Mouse (Mus musculus): ENCODE measurements at regions not wholly inside any gene's neighbourhood (a gene's known extent, or its start where the extent isn't known, plus 50 kb on each side); places are given as distances from the start of the nearest gene placed in this dataset.

- H3ac ChIP-seq (ENCODE audit: control insufficient read depth, insufficient read length, low read depth) = no peak overlapping the region
- TF ChIP-seq FOSL1 (IDR thresholded peaks at IDR 0.05; ENCODE audit: insufficient read depth, low read length, poor library complexity, severe bottlenecking) = no peak
- H3K79me3 ChIP-seq (ENCODE audit: low read depth) = no peaks in the 10 kb centered on the region
- no peaks in the 10 kb centered on the region for H3K36me3 ChIP-seq (ENCODE audit: control insufficient read depth, insufficient read depth)
- H3K4me3 ChIP-seq (ENCODE audit: insufficient read depth, poor library complexity, severe bottlenecking) = no peak overlapping the region
- H3K27me3 ChIP-seq (ENCODE audit: control insufficient read depth, insufficient read depth, insufficient read length) = no peaks in the 10 kb centered on the region
- H3K79me2 ChIP-seq (ENCODE audit: control insufficient read depth, insufficient read depth) = no peaks in the 10 kb centered on the region
Observed at GRCm38 (mm10) chr1:169374686-169375085, 156.6 kb downstream of the Nuf2 start.

GRCm38 (mm10) chr1:169368758-169369157, 162.5 kb downstream of the Nuf2 start:
- TF ChIP-seq MYOG (IDR thresholded peaks at IDR 0.05; ENCODE audit: control insufficient read depth, extremely low read depth, insufficient read length) = no peak
- TF ChIP-seq MAX (IDR thresholded peaks at IDR 0.05) = no peak
- TF ChIP-seq FOSL1 (IDR thresholded peaks at IDR 0.05; ENCODE audit: insufficient read depth, low read length, poor library complexity, severe bottlenecking) = no peak
- TF ChIP-seq MYOD1 (IDR thresholded peaks at IDR 0.05; ENCODE audit: control insufficient read depth, insufficient read length, low read depth) = no peak
- TF ChIP-seq USF1 (IDR thresholded peaks at IDR 0.05; ENCODE audit: low read depth) = no peak
- TF ChIP-seq CTCF (IDR thresholded peaks at IDR 0.05; ENCODE audit: control insufficient read depth, insufficient read depth, insufficient read length) = no peak
- TF ChIP-seq CEBPB (IDR thresholded peaks at IDR 0.05; ENCODE audit: low read depth) = no peak
- Histone ChIP-seq H3K4me3 (ENCODE audit: insufficient read depth, poor library complexity, severe bottlenecking) (no peak overlapping the region), H3K79me3 (ENCODE audit: low read depth) (no peaks in the 10 kb centered on the region), H3K27me3 (ENCODE audit: control insufficient read depth, insufficient read depth, insufficient read length) (no peaks in the 10 kb centered on the region), H3K79me2 (ENCODE audit: control insufficient read depth, insufficient read depth) (no peaks in the 10 kb centered on the region), H3K36me3 (ENCODE audit: control insufficient read depth, insufficient read depth) (no peaks in the 10 kb centered on the region), H3ac (ENCODE audit: control insufficient read depth, insufficient read length, low read depth) (no peak overlapping the region)

- no peaks in the 10 kb centered on the region for H3K27me3 ChIP-seq (ENCODE audit: control insufficient read depth, insufficient read depth, insufficient read length)
- no peak overlapping the region for H3K4me3 ChIP-seq (ENCODE audit: insufficient read depth, poor library complexity, severe bottlenecking)
- H3K79me2 ChIP-seq (ENCODE audit: control insufficient read depth, insufficient read depth) = no peaks in the 10 kb centered on the region
- H3K79me3 ChIP-seq (ENCODE audit: low read depth) = no peaks in the 10 kb centered on the region
- H3ac ChIP-seq (ENCODE audit: control insufficient read depth, insufficient read length, low read depth) = no peak overlapping the region
- no peaks in the 10 kb centered on the region for H3K36me3 ChIP-seq (ENCODE audit: control insufficient read depth, insufficient read depth)
- TF ChIP-seq MYOG (IDR thresholded peaks at IDR 0.05; ENCODE audit: control insufficient read depth, extremely low read depth, insufficient read length) (no peak), MYOD1 (IDR thresholded peaks at IDR 0.05; ENCODE audit: control insufficient read depth, insufficient read length, low read depth) (no peak), USF1 (IDR thresholded peaks at IDR 0.05; ENCODE audit: low read depth) (no peak)
Observed at GRCm38 (mm10) chr1:169367772-169368501, 163.3 kb downstream of the Nuf2 start.

- H3K79me3 ChIP-seq (ENCODE audit: low read depth) = no peaks in the 10 kb centered on the region
- H3K4me3 ChIP-seq (ENCODE audit: insufficient read depth, poor library complexity, severe bottlenecking) = no peak overlapping the region
- no peaks in the 10 kb centered on the region for H3K36me3 ChIP-seq (ENCODE audit: control insufficient read depth, insufficient read depth)
- H3K27me3 ChIP-seq (ENCODE audit: control insufficient read depth, insufficient read depth, insufficient read length) = no peaks in the 10 kb centered on the region
- no peak for TF ChIP-seq MAX (IDR thresholded peaks at IDR 0.05)
- TF ChIP-seq MYOD1 (IDR thresholded peaks at IDR 0.05; ENCODE audit: control insufficient read depth, insufficient read length, low read depth) = no peak
- no peak for TF ChIP-seq USF1 (IDR thresholded peaks at IDR 0.05; ENCODE audit: low read depth)
- no peak for TF ChIP-seq FOSL1 (IDR thresholded peaks at IDR 0.05; ENCODE audit: insufficient read depth, low read length, poor library complexity, severe bottlenecking)
- TF ChIP-seq CTCF (IDR thresholded peaks at IDR 0.05; ENCODE audit: control insufficient read depth, insufficient read depth, insufficient read length) = no peak
- no peak for TF ChIP-seq CEBPB (IDR thresholded peaks at IDR 0.05; ENCODE audit: low read depth)
- no peak for TF ChIP-seq MYOG (IDR thresholded peaks at IDR 0.05; ENCODE audit: control insufficient read depth, extremely low read depth, insufficient read length)
- H3K79me2 ChIP-seq (ENCODE audit: control insufficient read depth, insufficient read depth) = no peaks in the 10 kb centered on the region
- H3ac ChIP-seq (ENCODE audit: control insufficient read depth, insufficient read length, low read depth) = no peak overlapping the region
Observed at GRCm38 (mm10) chr1:169367316-169367715, 163.9 kb downstream of the Nuf2 start.

- TF ChIP-seq FOSL1 (IDR thresholded peaks at IDR 0.05; ENCODE audit: insufficient read depth, low read length, poor library complexity, severe bottlenecking) (no peak), MYOG (IDR thresholded peaks at IDR 0.05; ENCODE audit: control insufficient read depth, extremely low read depth, insufficient read length) (no peak), CTCF (IDR thresholded peaks at IDR 0.05; ENCODE audit: control insufficient read depth, insufficient read depth, insufficient read length) (no peak), USF1 (IDR thresholded peaks at IDR 0.05; ENCODE audit: low read depth) (no peak), CEBPB (IDR thresholded peaks at IDR 0.05; ENCODE audit: low read depth) (no peak), MAX (IDR thresholded peaks at IDR 0.05) (no peak), MYOD1 (IDR thresholded peaks at IDR 0.05; ENCODE audit: control insufficient read depth, insufficient read length, low read depth) (no peak)
- no peaks in the 10 kb centered on the region for H3K36me3 ChIP-seq (ENCODE audit: control insufficient read depth, insufficient read depth)
- H3K4me3 ChIP-seq (ENCODE audit: insufficient read depth, poor library complexity, severe bottlenecking) = no peak overlapping the region
- no peaks in the 10 kb centered on the region for H3K27me3 ChIP-seq (ENCODE audit: control insufficient read depth, insufficient read depth, insufficient read length)
- H3K79me2 ChIP-seq (ENCODE audit: control insufficient read depth, insufficient read depth) = no peaks in the 10 kb centered on the region
- no peak overlapping the region for H3ac ChIP-seq (ENCODE audit: control insufficient read depth, insufficient read length, low read depth)
- no peaks in the 10 kb centered on the region for H3K79me3 ChIP-seq (ENCODE audit: low read depth)
Observed at GRCm38 (mm10) chr1:169362564-169362963, 168.7 kb downstream of the Nuf2 start.

- H3K27me3 ChIP-seq (ENCODE audit: control insufficient read depth, insufficient read depth, insufficient read length) = no peaks in the 10 kb centered on the region
Observed at GRCm38 (mm10) chr1:169357652-169358241, 173.5 kb downstream of the Nuf2 start.

More at GRCm38 (mm10) chr1:169357652-169358241, 173.5 kb downstream of the Nuf2 start:
- Histone ChIP-seq H3K4me3 (ENCODE audit: insufficient read depth, poor library complexity, severe bottlenecking) (no peak overlapping the region), H3ac (ENCODE audit: control insufficient read depth, insufficient read length, low read depth) (no peak overlapping the region), H3K36me3 (ENCODE audit: control insufficient read depth, insufficient read depth) (no peaks in the 10 kb centered on the region), H3K79me3 (ENCODE audit: low read depth) (no peaks in the 10 kb centered on the region), H3K79me2 (ENCODE audit: control insufficient read depth, insufficient read depth) (no peaks in the 10 kb centered on the region)
- no peak for TF ChIP-seq USF1 (IDR thresholded peaks at IDR 0.05; ENCODE audit: low read depth)
- TF ChIP-seq MAX (IDR thresholded peaks at IDR 0.05) = no peak
- no peak for TF ChIP-seq CTCF (IDR thresholded peaks at IDR 0.05; ENCODE audit: control insufficient read depth, insufficient read depth, insufficient read length)
- no peak for TF ChIP-seq CEBPB (IDR thresholded peaks at IDR 0.05; ENCODE audit: low read depth)
- no peak for TF ChIP-seq FOSL1 (IDR thresholded peaks at IDR 0.05; ENCODE audit: insufficient read depth, low read length, poor library complexity, severe bottlenecking)
- no peak for TF ChIP-seq MYOD1 (IDR thresholded peaks at IDR 0.05; ENCODE audit: control insufficient read depth, insufficient read length, low read depth)
- TF ChIP-seq MYOG (IDR thresholded peaks at IDR 0.05; ENCODE audit: control insufficient read depth, extremely low read depth, insufficient read length) = no peak
